7 mouse cellular contexts compared by ENCODE assay signal in the genomic region with DNA sequence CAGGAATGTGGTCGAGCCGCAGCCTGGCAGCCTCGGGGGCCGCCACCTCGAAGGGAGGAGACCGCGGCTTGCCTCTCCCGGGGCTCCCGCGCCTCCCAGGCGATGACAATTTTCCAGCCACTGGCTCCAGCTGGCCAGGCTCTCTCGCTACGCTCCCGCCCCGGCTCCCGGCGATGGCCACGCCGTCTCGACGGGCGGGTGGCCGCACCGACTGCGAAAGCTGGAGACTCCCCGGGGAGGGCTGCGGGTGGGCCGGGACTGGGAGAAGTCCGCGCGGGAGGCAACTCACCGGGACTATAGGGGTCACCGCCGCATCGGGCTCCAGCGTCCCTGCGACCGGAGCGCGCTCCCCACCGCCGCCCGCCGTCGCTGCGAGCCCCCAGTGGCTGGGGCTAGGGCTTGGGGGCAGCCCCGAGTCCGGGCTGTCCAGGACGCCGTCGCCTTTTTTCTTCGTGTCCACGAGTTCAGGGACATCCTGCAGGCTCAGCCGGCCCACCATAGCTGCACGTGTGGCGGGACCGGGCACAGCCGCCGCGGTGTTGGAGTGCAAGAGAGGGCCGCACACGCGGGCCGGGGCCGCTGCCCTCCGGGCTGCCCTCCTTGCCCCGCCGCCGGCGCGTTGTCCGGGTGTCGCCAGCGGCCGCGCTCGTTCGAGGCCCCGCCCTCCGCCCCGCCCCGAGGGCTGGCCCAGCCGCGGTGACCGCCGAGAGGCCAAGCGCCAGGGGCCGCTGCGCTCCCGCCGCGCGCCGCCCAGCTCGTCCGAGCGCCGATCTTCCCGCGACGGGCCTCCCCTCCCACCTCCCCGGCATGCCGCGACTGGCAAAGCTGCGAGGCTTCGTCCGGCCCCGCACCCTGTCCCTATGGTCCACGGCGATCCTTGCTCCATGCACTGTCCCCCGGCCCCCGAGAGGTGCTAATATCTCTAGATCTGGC. TPM values are rescaled to one million over a fixed set of nuclear protein-coding genes. Genes with fewer than 3 reads are reported as not detected.
DNase-seq lines count a peak whose midpoint lies in the region; ATAC-seq lines count a peak whose summit lies in the region.

A gene (minus strand): TSS at position 644 of the 933 bp plus-strand sequence.

- no peaks in the 10 kb centered on the region for H3K9me3 ChIP-seq in intestine, embryonic 14.5 days (ENCODE audit: control insufficient read depth, low read length)
- H3K9me3 ChIP-seq in limb, embryonic 11.5 days (ENCODE audit: control insufficient read depth, low read length) = no peaks in the 10 kb centered on the region
- no peaks in the 10 kb centered on the region for H3K9me3 ChIP-seq in midbrain, embryonic 13.5 days

- peak; percentile 97 for DNase-seq in adrenal gland, postnatal 10 days
- DNase-seq in embryo, embryonic 11 days = peak; percentile 94
- DNase-seq in gastrocnemius, postnatal 36 days = peak; percentile 85 to 87
- peak; percentile 90 for DNase-seq in intestine, embryonic 14.5 days (ENCODE audit: low spot score)
- peak; percentile 93 for DNase-seq in limb, embryonic 11.5 days (ENCODE audit: low spot score)
- DNase-seq in skeletal muscle tissue, adult 2 months (ENCODE audit: low read depth, low spot score) = peak; percentile 57

- H3K4me1 ChIP-seq in intestine, embryonic 14.5 days (replicated peaks; ENCODE audit: control insufficient read depth, insufficient read depth, low read length) = peaks cover 19% of the 10 kb centered on the region
- H3K4me1 ChIP-seq in limb, embryonic 11.5 days (ENCODE audit: control insufficient read depth, insufficient read depth, low read length) = peaks cover 16% of the 10 kb centered on the region; the same call in 1 of the 2 replicates
- H3K4me1 ChIP-seq in midbrain, embryonic 13.5 days (replicated peaks) = peaks cover 17% of the 10 kb centered on the region; the same call in 1 of the 2 replicates

- intact Hi-C loops in gastrocnemius, postnatal 36 days (cut with DNase I) = loop anchor here (5.0 kb wide), 2 partner anchors 55 to 140 kb away; no protein-coding TSS in a partner anchor

- H3K27me3 ChIP-seq in intestine, embryonic 14.5 days (replicated peaks; ENCODE audit: control insufficient read depth, insufficient read depth, low read length) = no peaks in the 10 kb centered on the region
- H3K27me3 ChIP-seq in limb, embryonic 11.5 days (ENCODE audit: control insufficient read depth, insufficient read depth, low read length) = no peaks in the 10 kb centered on the region
- H3K27me3 ChIP-seq in midbrain, embryonic 13.5 days = peaks cover 19% of the 10 kb centered on the region

- WGBS in intestine, embryonic 14.5 days = 0% methylated on average over 97 of the region's 112 CpGs
- under 1% methylated on average over 70 of the region's 112 CpGs for whole genome bisulfite sequencing in limb, embryonic 11.5 days
- WGBS in midbrain, embryonic 13.5 days = under 1% methylated on average over 96 of the region's 112 CpGs

- H3K4me2 ChIP-seq in intestine, embryonic 14.5 days (ENCODE audit: low read length) = peak within 1 kb of the TSS; percentile 71
- H3K4me2 ChIP-seq in limb, embryonic 11.5 days (ENCODE audit: low read depth, severe bottlenecking) = peak within 1 kb of the TSS; percentile 91
- H3K4me2 ChIP-seq in midbrain, embryonic 13.5 days (replicated peaks) = peak within 1 kb of the TSS; percentile 92

- ATAC-seq in intestine, embryonic 14.5 days (replicated peaks; ENCODE audit: low FRiP score, low TSS enrichment, low read depth) = peak; percentile 92
- ATAC-seq in limb, embryonic 11.5 days (ENCODE audit: insufficient number of reproducible peaks, low FRiP score, low TSS enrichment, low read depth) = peak; percentile 88
- ATAC-seq in midbrain, embryonic 13.5 days = peak; percentile 87

- peak within 1 kb of the TSS; percentile 83 for H3K4me3 ChIP-seq in intestine, embryonic 14.5 days (ENCODE audit: low read depth, low read length)
- peak within 1 kb of the TSS; percentile 63 for H3K4me3 ChIP-seq in limb, embryonic 11.5 days (ENCODE audit: low read depth, low read length)
- peak within 1 kb of the TSS; percentile 63 for H3K4me3 ChIP-seq in midbrain, embryonic 13.5 days (replicated peaks)

- H3K9ac ChIP-seq in intestine, embryonic 14.5 days (ENCODE audit: low read length) = peak within 1 kb of the TSS; percentile 83
- H3K9ac ChIP-seq in limb, embryonic 11.5 days (ENCODE audit: low read length) = peak within 1 kb of the TSS; percentile 65
- H3K9ac ChIP-seq in midbrain, embryonic 13.5 days (replicated peaks) = peak within 1 kb of the TSS; percentile 72

- H3K27ac ChIP-seq in intestine, embryonic 14.5 days (ENCODE audit: low read depth) = peak within 1 kb of the TSS; percentile 58
- peak within 1 kb of the TSS; percentile 48 for H3K27ac ChIP-seq in limb, embryonic 11.5 days (replicated peaks; ENCODE audit: low read depth, low read length)
- no peak within 1 kb of the TSS for H3K27ac ChIP-seq in midbrain, embryonic 13.5 days

- peaks cover 18% of the 10 kb centered on the region for H3K36me3 ChIP-seq in intestine, embryonic 14.5 days (ENCODE audit: control insufficient read depth, insufficient read depth, low read length)
- H3K36me3 ChIP-seq in limb, embryonic 11.5 days (ENCODE audit: control insufficient read depth, insufficient read depth, low read length) = no peaks in the 10 kb centered on the region
- H3K36me3 ChIP-seq in midbrain, embryonic 13.5 days = no peaks in the 10 kb centered on the region

RNA-seq across cellular contexts. Expression of the gene that starts here (rescaled TPM):
- total RNA-seq in adrenal gland, postnatal 10 days (2021) = 10 to 100 TPM; 61.0 to 75.2 TPM
- 10 to 100 TPM; 16.2 to 23.1 TPM for total RNA-seq in gastrocnemius, postnatal 36 days (2021)
- polyA plus RNA-seq in intestine, embryonic 14.5 days (2014; fragmentation: Nextera tagmentation; extraction: Ambion mirVana) = 50.1 and 53.8 TPM in 2 replicates
- 35.6 and 47.4 TPM in 2 replicates for polyA plus RNA-seq in limb, embryonic 11.5 days (2014; fragmentation: Nextera tagmentation; extraction: Ambion mirVana)
- polyA plus RNA-seq in midbrain, embryonic 13.5 days (2015; fragmentation: Nextera tagmentation; extraction: Ambion mirVana) = 6.2 and 7.2 TPM in 2 replicates
